Mouse (Mus musculus) bone marrow macrophage, adult 2 months (primary cell): ENCODE data around the gene Gm20388.

Experiments used
- CTCF ChIP-seq: IDR thresholded peaks from 2 replicates; pipeline ENCODE4 v1.5.1; 2012; ENCODE audit warnings: low read depth, mild to moderate bottlenecking, low read length, moderate library complexity
- POLR2A ChIP-seq: IDR thresholded peaks from 2 replicates; pipeline ENCODE4 v1.6.1; 2012; ENCODE audit warnings: mild to moderate bottlenecking, low read depth, low read length, borderline replicate concordance

DNA sequence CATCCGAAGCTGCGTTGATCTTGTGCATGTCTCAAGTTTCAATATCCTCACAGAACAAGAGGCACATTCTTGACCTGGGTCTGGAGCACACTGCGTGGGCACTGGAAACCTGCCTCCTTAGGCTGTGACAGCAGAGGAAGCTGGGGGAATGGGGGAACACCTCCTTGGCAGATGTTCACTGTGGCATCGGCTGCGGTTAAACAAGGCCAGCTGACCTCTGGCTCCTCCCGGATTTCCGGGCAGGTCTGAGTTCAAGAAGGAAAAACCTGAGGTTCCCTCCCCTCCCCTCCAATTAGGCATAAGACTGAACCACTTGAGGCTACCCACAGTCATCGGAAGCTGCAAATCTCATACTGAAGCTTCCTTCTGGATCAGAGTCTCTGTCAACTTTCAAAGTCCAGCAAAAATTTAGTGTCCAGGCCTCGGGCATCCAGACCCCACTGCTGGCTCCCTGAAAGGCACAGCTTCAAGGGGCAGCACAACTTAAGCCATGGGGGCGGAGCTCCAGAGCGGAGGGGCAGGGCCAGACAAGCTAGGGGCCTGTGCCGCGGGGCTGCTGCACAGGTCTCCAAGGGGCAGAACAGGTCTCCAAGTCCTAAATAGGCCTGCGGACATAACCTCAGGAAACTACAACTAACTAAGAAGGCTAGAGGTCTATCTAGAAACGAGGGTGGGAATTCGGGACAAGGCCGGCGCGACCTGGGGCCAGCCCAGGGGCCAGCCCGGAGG, 2370.1 kb downstream of the Gm20388 start:
- TF ChIP-seq CTCF (no peak), POLR2A (no peak)
